Mouse (Mus musculus) liver, postnatal 0 days (tissue): Measurements from ENCODE around the gene Tex2.
"Not testable (repeated sequence)": the region's sequence is repeated elsewhere in the genome, so short reads cannot be mapped to it uniquely, and the experiment has no call there.

Source experiments
- CTCF ChIP-seq: sonication (generic); IDR thresholded peaks from 2 replicates; pipeline ENCODE4 v1.5.1; 2016; ENCODE audit warnings: antibody characterized with exemption, low read depth
- EP300 ChIP-seq: IDR thresholded peaks from 2 replicates; pipeline ENCODE4 v1.6.1; 2016; ENCODE audit warnings: antibody characterized with exemption, low read depth, mild to moderate bottlenecking

DNA sequence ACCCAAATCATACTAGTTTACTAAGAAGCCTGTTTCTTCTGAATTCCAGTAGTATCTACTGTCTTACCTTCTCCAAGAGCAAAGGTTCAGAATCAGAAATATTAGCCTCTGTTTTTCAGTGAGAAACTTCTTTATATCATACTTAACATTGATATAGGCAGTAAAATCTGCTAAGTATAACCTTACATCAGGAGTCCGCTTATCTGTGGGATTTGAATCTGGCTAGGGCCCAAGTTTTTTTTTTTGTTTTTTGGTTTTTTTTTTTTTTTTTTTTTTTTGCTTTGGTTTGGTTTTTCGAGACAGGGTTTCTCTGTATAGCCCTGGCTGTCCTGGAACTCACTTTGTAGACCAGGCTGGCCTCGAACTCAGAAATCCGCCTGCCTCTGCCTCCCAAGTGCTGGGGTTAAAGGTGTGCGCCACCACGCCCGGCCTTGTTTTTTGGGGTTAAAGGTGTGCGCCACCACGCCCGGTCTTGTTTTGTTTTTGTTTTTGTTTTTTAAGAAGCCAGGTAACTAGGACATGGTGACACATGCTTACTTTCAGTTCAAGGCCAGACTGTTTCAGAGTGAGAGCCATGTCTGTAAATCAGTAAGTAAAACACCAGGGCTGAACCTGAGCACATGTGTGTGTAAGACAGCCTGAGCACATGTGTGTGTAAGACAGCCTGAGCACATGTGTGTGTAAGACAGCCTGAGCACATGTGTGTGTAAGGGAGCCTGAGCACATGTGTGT is 35.4 kb downstream of the Tex2 start:
- not testable (repeated sequence) for TF ChIP-seq EP300, CTCF
